Comparison of ENCODE assay signal across 21 mouse cellular contexts in genomic region chr6:114390129-114390528, GRCm38 (mm10).
"Had no signal": no experiment of that assay in that cellular context is flagged by ENCODE, and none has a peak within 500 bp of the region (broad histone marks: within the 10 kb centered on the region; RNA-seq: fewer than 3 reads in every experiment).

No protein-coding gene starts in this region.

- ATAC-seq: forebrain, embryonic 13.5 days; forebrain, embryonic 14.5 days; forebrain, embryonic 15.5 days; forebrain, embryonic 16.5 days; forebrain, postnatal 0 days had no signal

- DNase-seq: cerebellum, adult 8-10 months; cerebellum, adult 9-10 months; cerebellum, adult 9-11 months; cerebellum, postnatal 10 days; cerebellum, postnatal 14 days; cerebellum, postnatal 25 days; cerebellum, postnatal 36 days; embryo, embryonic 11 days; forebrain, postnatal 0 days; gastrocnemius, adult 2 months; gastrocnemius, postnatal 10 days; gastrocnemius, postnatal 14 days; gastrocnemius, postnatal 25 days; gastrocnemius, postnatal 36 days; heart, adult 11 months; heart, adult 18-20 months; heart, adult 2 months had no signal
